Mouse (Mus musculus): ENCODE measurements around the gene Tmtc1.

GRCm38 (mm10) chr6:148375618-148376209 lies 68.5 kb downstream of the Tmtc1 start:
- TF ChIP-seq POLR2A (IDR thresholded peaks at IDR 0.05; ENCODE audit: insufficient read length, low read depth) (no peak), USF1 (IDR thresholded peaks at IDR 0.05; ENCODE audit: low read depth) (no peak)

All from myocyte (in vitro differentiated cells).